Mouse (Mus musculus) midbrain, embryonic 14.5 days (tissue): Measurements from ENCODE around the gene Ampd1. TPM values are rescaled to one million over a fixed set of nuclear protein-coding genes. Genes with fewer than 3 reads are reported as not detected.

Source experiments
- ATAC-seq: fragments of 200-750 bp; cut with Nextera tagmentation; 2 replicates; pipeline ENCODE4 v1.8.0; 2017; ENCODE audit warnings: moderate number of reproducible peaks, moderate library complexity; ENCODE audit not compliant: low FRiP score, low TSS enrichment
- DNase-seq: peaks from one replicate; pipeline ENCODE4 v3.0.0-alpha.2; 2015
- H3K27ac ChIP-seq: fragments of 300-500 bp; sonication (generic); replicated peaks from 2 replicates; pipeline ENCODE4 v1.5.1; 2014; ENCODE audit warnings: mild to moderate bottlenecking, low read depth, low read length, moderate library complexity
- H3K27me3 ChIP-seq: fragments of 300-500 bp; sonication (generic); 2 replicates; pipeline ENCODE4 v1.6.1; 2014; ENCODE audit warnings: low read length, control low read depth, mixed read lengths; ENCODE audit not compliant: control insufficient read depth, insufficient read depth
- H3K36me3 ChIP-seq: fragments of 300-500 bp; sonication (generic); 2 replicates; pipeline ENCODE4 v1.6.1; 2014; ENCODE audit warnings: low read length, control low read depth; ENCODE audit not compliant: control insufficient read depth, insufficient read depth
- H3K4me1 ChIP-seq: fragments of 300-500 bp; sonication (generic); 2 replicates; pipeline ENCODE4 v1.6.1; 2014; ENCODE audit warnings: mild to moderate bottlenecking, antibody characterized with exemption, low read length, control low read depth; ENCODE audit not compliant: control insufficient read depth, insufficient read depth
- H3K4me2 ChIP-seq: fragments of 300-500 bp; sonication (generic); 2 replicates; pipeline ENCODE4 v1.6.1; 2014; ENCODE audit warnings: mild to moderate bottlenecking, low read length, moderate library complexity
- H3K4me3 ChIP-seq: fragments of 300-500 bp; sonication (generic); replicated peaks from 2 replicates; pipeline ENCODE4 v1.5.1; 2014; ENCODE audit warnings: low read depth, low read length
- H3K9ac ChIP-seq: fragments of 300-500 bp; sonication (generic); replicated peaks from 2 replicates; pipeline ENCODE4 v1.6.1; 2014; ENCODE audit warnings: mild to moderate bottlenecking, low read length, moderate library complexity
- H3K9me3 ChIP-seq: fragments of 300-500 bp; sonication (generic); 2 replicates; pipeline ENCODE4 v1.6.1; 2016; ENCODE audit warnings: low read length, control low read depth, mixed read lengths; ENCODE audit not compliant: control insufficient read depth
- WGBS: fragments of 180-500 bp; shearing (Covaris S2); extraction: QIAGEN DNeasy Blood & Tissue Kit; methylation state at CpG from one replicate; pipeline ENCODE4 v1.1.7; 2014; 5-methylcytosine and 5-hydroxymethylcytosine counted together
- polyA plus RNA-seq: library from polyadenylated mRNA; unstranded; fragments of >200 nt; fragmentation: Nextera tagmentation; extraction: Ambion mirVana; gene quantifications from 2 replicates; pipeline ENCODE4 v1.2.1, GENCODE M21; 2014

The Ampd1 gene
- polyA plus RNA-seq, 1 experiment from 2014 or later, result not detected

DNA sequence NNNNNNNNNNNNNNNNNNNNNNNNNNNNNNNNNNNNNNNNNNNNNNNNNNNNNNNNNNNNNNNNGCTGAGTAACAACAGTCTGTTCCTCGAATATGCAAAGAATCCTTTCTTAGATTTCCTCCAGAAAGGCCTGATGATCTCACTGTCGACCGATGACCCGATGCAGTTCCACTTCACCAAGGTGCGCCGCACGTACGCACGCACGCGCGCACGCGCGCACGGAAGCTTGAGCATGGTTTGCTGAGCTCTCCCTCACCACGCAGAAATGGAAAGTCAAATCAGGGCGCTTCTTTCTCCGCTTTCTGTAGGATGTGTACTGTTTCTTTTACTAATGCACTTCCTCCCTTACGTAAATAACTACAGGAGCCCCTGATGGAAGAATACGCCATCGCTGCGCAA lies 24.8 kb downstream of the Ampd1 start:
- DNase-seq (no peak), ATAC-seq (no peak)
- peaks cover 15% of the 10 kb centered on the region for H3K27me3 ChIP-seq
- 79% methylated on average over 23 of the region's 23 CpGs for WGBS
- H3K9ac ChIP-seq, result no peak overlapping the region
- H3K4me2 ChIP-seq, result no peak overlapping the region
- H3K36me3 ChIP-seq, result no peaks in the 10 kb centered on the region
- no peak overlapping the region for H3K4me3 ChIP-seq
- H3K27ac ChIP-seq, result no peak overlapping the region
- H3K4me1 ChIP-seq, result peaks cover 4% of the 10 kb centered on the region; the same call in 1 of the 2 replicates
- no peaks in the 10 kb centered on the region for H3K9me3 ChIP-seq

DNA sequence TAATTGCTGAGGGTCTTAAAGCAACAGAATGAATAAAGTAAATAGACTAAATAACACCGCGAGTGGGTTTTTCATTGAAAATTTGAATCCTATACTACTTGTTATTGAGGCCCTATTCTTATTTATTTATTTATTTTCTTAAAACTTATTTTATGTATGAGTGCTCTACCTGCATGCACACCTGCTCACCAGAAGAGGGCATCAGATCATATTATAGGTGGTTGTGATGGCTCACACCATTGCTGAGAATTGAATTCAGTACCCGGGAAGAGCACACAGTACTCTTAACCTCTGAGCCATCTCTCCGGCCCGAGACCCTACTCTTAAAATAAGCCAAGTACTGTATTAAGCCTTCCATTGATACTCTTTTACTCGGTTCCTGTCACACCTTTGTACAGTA lies 25.9 kb downstream of the Ampd1 start:
- Histone ChIP-seq H3K36me3 (no peaks in the 10 kb centered on the region), H3K27ac (no peak overlapping the region), H3K4me2 (no peak overlapping the region), H3K4me3 (no peak overlapping the region), H3K27me3 (peaks cover 17% of the 10 kb centered on the region), H3K9ac (no peak overlapping the region), H3K4me1 (peaks cover 4% of the 10 kb centered on the region; the same call in 1 of the 2 replicates), H3K9me3 (no peaks in the 10 kb centered on the region)
- DNase-seq (no peak), ATAC-seq (no peak)
- 84% methylated on average over 6 of the region's 6 CpGs for WGBS

DNA sequence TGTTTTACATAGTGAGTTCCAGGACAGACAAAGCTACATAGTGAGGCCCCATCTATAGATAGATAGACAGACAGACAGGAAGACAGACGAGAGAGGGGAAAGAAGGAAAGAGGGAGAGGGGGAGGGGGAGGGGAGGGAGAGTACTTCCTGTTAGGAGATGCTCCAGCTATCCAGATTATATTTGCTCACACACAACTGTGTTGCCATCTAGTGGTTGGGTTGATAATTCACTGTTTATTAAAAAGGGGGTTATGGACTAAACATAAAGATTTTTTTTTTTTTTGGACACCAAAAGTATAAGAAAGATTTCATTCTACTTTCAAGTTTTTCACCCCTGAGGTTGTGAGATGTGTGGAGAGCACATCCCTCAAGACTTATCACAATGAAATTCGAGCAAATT lies 26.9 kb downstream of the Ampd1 start:
- Histone ChIP-seq H3K4me1 (peaks cover 4% of the 10 kb centered on the region; the same call in 1 of the 2 replicates), H3K4me2 (no peak overlapping the region), H3K4me3 (no peak overlapping the region), H3K9ac (no peak overlapping the region), H3K9me3 (no peaks in the 10 kb centered on the region), H3K36me3 (no peaks in the 10 kb centered on the region), H3K27me3 (peaks cover 17% of the 10 kb centered on the region), H3K27ac (no peak overlapping the region)
- DNase-seq (no peak), ATAC-seq (no peak)
- WGBS, result 71% methylated on average over 2 of the region's 2 CpGs

DNA sequence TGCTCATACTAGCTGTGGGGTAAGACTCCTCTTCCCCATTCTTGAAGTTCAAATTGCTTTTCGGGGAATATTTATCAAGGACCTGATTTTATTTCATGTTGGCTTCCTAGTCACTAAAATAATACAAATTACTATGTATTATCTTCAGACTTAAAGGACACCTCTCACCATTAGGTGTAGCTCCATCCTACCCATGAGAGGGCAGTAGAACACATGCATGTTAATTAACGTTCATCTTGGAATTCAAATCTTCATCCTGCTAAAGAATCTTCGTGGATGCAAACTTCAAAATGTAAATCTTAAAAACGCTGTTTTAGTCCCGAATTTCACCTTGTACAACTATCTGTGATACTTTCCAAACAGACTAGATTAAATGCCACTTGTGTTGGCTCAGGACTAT lies 27.4 kb downstream of the Ampd1 start:
- 68% methylated on average over 5 of the region's 5 CpGs for WGBS
- peaks cover 17% of the 10 kb centered on the region for H3K27me3 ChIP-seq
- H3K9me3 ChIP-seq, result no peaks in the 10 kb centered on the region
- ATAC-seq (no peak), DNase-seq (no peak)
- no peak overlapping the region for H3K4me2 ChIP-seq
- H3K27ac ChIP-seq, result no peak overlapping the region
- no peaks in the 10 kb centered on the region for H3K36me3 ChIP-seq
- peaks cover 4% of the 10 kb centered on the region; the same call in 1 of the 2 replicates for H3K4me1 ChIP-seq
- no peak overlapping the region for H3K9ac ChIP-seq
- H3K4me3 ChIP-seq, result no peak overlapping the region

DNA sequence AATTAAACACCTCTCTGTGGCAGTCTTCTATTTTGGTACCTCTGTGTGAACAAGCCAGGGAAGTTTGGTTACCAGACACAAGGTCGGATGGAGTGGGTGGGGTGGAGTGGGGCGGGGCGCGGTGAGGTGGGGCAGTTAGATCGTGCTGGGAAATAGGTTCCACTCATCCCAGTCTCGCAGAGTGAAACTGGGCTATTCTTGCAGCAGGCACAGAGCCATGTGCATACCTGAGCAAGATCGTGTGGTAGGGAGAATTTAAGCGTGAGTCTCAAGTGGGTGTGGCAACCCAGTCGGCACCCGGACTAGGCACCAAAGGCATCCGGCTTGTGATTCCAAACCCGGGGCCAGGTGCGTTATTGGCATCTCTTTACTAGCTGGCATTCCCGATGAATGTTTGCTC lies 28.1 kb downstream of the Ampd1 start:
- Histone ChIP-seq H3K27me3 (peaks cover 17% of the 10 kb centered on the region), H3K9me3 (no peaks in the 10 kb centered on the region), H3K27ac (no peak overlapping the region), H3K36me3 (no peaks in the 10 kb centered on the region), H3K4me1 (peaks cover 4% of the 10 kb centered on the region; the same call in 1 of the 2 replicates), H3K4me3 (peak overlapping the region; percentile 43), H3K4me2 (peak overlapping the region; percentile 75), H3K9ac (peak overlapping the region; percentile 39; the same call in 1 of the 2 replicates)
- 3% methylated on average over 14 of the region's 14 CpGs for WGBS
- ATAC-seq (peak; percentile 47), DNase-seq (no peak)

DNA sequence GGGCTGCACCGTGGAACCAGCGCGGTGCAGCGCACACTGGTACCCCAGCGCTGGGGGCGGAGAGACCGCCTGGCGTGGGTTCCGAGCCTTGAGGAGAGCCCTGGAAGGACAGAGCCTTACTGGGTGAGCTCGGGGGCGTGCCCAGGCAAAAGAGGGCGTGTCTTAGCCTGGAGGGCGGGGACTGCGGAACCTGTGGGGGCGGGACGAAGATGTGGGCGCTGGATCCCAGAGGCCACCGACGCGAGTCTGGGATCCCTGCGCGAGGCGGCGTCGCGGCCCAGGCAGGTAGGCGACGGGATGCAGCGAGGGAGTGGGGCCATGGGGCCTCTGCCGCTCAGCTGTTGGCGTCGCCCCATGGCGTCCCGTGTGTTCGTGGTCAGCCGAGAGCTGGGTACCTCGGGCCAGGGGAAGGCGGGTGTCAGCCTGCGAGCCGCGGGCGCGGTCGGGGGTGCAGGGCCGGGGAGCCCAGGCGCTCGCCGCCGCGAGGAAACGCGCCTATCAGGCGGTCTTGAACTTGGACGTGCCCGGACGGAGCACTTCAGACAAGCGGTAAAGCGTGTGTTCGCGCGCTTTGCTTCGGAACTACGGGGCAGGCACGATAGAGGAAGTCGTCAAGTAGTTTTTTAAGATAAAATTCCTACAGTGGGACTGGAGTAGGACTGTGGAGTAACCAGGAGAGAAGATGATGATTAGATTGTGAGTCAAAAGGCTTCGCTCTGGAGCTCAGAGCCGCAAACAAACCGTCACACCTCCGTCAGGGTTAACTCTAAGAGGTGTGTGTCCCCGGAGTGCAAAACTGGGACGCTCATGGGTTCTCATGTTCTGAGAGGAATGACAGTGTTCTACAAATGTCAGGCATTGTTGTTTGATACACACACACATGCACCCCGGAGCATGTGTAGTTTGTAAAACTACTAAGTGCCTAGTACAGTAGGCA lies 28.9 kb downstream of the Ampd1 start, which contains the start of gene Dennd2c:
Gene Dennd2c, plus strand, starts transcription at position 151 of the 937 bp plus-strand sequence.
- peak within 1 kb of the TSS; percentile 43 for H3K4me3 ChIP-seq
- WGBS, result 2% methylated on average over 72 of the region's 72 CpGs
- H3K27ac ChIP-seq, result no peak within 1 kb of the TSS
- peak within 1 kb of the TSS; percentile 39 for H3K9ac ChIP-seq
- DNase-seq, result peak; percentile 79
- peak within 1 kb of the TSS; percentile 75 for H3K4me2 ChIP-seq
- H3K27me3 ChIP-seq, result peaks cover 17% of the 10 kb centered on the region
- peaks cover 4% of the 10 kb centered on the region; the same call in 1 of the 2 replicates for H3K4me1 ChIP-seq
- no peaks in the 10 kb centered on the region for H3K9me3 ChIP-seq
- no peaks in the 10 kb centered on the region for H3K36me3 ChIP-seq
- peak; percentile 92 for ATAC-seq

DNA sequence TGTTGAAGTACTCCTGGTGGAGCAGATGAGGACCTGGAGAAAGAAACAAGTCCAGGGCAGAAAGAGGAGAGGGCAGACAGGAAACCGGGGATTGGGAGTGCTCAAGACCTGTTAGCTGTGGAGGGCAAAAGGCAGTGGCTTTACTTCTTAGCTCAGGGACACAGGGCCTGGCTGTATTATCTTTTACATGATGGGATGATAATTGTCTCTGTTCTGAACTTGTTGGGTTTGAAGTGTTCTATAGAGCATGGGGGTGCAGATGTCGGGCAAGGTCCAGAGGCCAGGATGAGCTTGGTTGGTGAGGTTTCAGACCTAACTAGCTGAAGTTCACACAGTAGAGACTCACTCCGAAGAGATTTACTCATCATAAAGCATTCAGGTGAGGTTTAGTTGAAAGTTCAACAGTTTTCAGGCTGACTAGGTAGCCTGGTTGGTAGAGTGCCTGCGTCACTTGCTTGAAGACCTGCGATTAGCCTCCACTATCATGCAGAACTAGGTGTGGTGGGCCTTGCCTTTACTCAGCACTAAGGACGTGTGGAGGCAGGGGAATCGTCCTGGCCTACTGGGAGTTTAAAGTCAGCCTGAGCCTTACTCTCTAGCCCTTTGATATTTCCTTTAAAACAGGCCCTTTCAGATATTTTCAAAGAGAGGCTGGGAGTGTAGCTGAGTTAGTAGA lies 33.9 kb downstream of the Ampd1 start:
- Histone ChIP-seq H3K4me2 (no peak overlapping the region), H3K4me1 (no peaks in the 10 kb centered on the region), H3K4me3 (no peak overlapping the region), H3K9ac (no peak overlapping the region), H3K27ac (no peak overlapping the region), H3K9me3 (no peaks in the 10 kb centered on the region), H3K27me3 (peaks cover 11% of the 10 kb centered on the region), H3K36me3 (no peaks in the 10 kb centered on the region)
- DNase-seq (no peak), ATAC-seq (no peak)
- 90% methylated on average over 7 of the region's 7 CpGs for WGBS

DNA sequence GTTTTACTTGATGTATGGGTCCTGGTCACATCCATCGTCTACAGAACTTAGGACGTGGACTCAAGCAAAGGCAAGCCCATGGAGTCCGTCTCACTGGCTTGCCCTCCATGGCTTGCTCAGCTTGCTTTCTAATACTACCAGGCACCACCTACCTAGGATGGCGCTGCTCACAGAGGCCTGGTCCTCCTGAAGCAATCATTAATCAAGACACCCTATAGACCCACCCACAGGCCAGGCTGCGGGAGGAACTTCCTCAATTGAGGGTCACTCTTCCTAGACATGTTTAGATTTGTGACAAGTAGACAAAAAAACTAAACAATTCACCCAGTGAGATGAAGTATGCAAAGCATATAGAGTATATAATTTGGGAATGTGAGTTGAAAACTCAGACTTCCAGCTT lies 38.4 kb downstream of the Ampd1 start:
- ATAC-seq, result no peak

More for the DNA sequence above, 38.4 kb downstream of the Ampd1 start:
- H3K4me2 ChIP-seq, result no peak overlapping the region
- WGBS, result 86% methylated on average over 5 of the region's 5 CpGs
- no peak overlapping the region for H3K9ac ChIP-seq
- H3K27me3 ChIP-seq, result no peaks in the 10 kb centered on the region
- H3K4me3 ChIP-seq, result no peak overlapping the region
- no peak overlapping the region for H3K27ac ChIP-seq
- DNase-seq, result no peak
- H3K9me3 ChIP-seq, result no peaks in the 10 kb centered on the region
- no peaks in the 10 kb centered on the region for H3K36me3 ChIP-seq
- no peaks in the 10 kb centered on the region for H3K4me1 ChIP-seq
